Mouse (Mus musculus) C2C12 (cell line): Measurements from ENCODE around the gene Ttll12.

Source experiments
- CTCF ChIP-seq: IDR thresholded peaks from one replicate; pipeline ENCODE4 v1.5.1; 2011; ENCODE audit not compliant: control insufficient read depth, insufficient read depth, insufficient read length
- FOSL1 ChIP-seq: IDR thresholded peaks from one replicate; pipeline ENCODE4 v1.8.0; 2011; ENCODE audit warnings: mild to moderate bottlenecking, low read length; ENCODE audit not compliant: poor library complexity, insufficient read depth, severe bottlenecking
- MYOG ChIP-seq: IDR thresholded peaks from one replicate; pipeline ENCODE4 v1.6.1; 2011; ENCODE audit not compliant: control insufficient read depth, insufficient read length; ENCODE audit errors: extremely low read depth
- USF1 ChIP-seq: IDR thresholded peaks from one replicate; pipeline ENCODE4 v1.6.1; 2011; ENCODE audit warnings: low read depth, mild to moderate bottlenecking, control low read depth, moderate library complexity

DNA sequence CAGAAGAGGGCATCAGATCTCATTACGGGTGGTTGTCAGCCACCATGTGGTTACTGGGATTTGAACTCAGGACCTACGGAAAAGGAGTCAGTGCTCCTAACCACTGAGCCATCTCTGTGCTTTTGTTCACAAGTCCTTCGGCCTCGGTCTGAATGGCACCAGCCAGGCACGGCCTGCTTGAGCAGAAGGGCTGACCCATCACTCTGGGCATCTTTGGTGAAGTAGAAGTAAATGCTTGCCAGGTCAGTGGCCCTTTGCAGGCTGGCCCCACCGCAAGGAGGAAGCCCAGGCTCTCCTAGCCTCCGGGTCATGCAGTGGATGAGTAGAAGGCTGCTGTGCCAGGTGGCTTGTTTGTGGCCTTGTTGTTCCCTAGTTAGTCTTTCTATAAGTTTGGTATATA is 8.5 kb upstream of the Ttll12 start:
- no peak for TF ChIP-seq CTCF
- no peak for TF ChIP-seq MYOG
- no peak for TF ChIP-seq FOSL1
- TF ChIP-seq USF1 = no peak
